Mouse (Mus musculus) CH12F3 (cell line): ENCODE results near the gene Alkbh7.

Experiments used
- in situ Hi-C: fragments of 300-500 bp; cut with MboI; formaldehyde crosslinking; loops from 2 replicates; pipeline ENCODE4 v1.14.3; 2020; ENCODE audit warnings: low sequenced_read_pairs

Alkbh7 gene

DNA sequence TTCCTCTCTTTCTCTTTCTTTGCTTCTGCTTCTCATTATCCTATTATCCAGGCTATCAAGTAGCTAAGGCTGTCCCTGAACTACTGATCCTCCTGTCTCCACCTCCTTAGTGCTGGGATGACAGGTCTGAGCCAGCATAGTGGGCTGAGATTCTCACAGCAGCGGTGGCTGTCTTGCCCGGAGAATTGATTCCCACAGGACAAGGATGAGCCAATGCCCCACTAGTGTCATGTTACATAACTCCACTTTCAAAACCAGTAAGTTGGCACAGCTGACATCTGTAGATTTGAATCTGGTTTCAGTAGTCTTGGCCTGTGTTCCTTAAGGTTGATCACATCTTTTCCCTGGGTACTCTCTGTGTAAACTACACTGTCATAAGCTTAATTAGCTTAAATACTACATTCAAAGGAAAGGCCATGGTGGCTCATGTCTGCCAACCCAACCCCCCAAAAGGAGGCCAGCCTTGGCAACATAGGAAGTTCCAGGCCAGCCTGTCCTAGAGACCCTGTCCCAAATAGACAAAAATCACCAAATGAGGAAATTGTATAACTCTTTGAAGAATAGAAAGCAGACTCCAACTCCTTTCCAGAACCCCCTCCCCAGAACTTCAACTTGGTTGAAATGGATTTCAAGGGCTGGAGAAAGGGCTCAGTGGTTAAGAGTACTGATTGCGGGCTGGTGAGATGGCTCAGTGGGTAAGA, 10.9 kb upstream of the Alkbh7 start:
- in situ Hi-C loops, result no loop called here

DNA sequence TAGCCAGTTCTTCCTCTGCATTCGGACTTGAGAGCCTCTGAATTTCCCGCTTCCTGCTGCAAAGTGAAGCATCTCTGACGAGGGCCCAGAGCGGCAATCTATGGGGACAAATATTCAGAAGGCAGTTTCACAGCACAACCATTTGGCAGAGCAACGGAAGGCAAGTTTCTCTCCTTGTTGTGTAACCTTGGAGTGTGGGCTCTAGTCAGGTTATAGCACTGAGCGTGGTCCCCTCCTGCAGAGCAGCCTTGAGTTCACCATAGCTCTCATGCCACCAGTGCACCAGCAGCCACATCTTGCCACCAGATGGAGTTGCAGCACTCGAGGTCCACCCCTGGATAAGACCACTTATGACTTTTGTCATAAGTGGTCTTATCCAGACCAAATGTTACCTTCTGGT, 8.7 kb upstream of the Alkbh7 start:
- in situ Hi-C loops, result no loop called here

DNA sequence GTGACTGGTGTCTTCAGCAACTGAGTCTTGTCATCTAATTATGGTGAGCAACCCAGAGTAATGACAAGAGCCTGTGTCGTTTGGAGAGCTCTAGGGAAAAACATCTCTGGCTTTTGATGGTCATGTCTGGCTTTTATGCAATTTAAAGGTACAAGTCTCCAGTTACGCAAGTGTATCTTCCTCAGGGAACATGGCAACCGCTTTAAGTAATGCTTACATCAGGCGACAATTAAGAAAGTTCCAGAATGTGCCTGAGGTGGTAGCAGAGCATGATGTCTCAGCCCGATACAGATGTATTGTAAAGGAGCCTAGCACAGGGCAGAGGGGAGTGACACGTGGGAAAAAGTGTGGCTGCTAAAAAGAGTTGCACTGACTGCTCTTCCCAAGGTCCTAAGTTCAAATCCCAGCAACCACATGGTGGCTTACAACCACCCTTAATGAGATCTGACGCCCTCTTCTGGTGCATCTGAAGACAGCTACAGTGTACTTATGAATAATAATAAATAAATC, 8.2 kb upstream of the Alkbh7 start:
- in situ Hi-C loops, result no loop called here

DNA sequence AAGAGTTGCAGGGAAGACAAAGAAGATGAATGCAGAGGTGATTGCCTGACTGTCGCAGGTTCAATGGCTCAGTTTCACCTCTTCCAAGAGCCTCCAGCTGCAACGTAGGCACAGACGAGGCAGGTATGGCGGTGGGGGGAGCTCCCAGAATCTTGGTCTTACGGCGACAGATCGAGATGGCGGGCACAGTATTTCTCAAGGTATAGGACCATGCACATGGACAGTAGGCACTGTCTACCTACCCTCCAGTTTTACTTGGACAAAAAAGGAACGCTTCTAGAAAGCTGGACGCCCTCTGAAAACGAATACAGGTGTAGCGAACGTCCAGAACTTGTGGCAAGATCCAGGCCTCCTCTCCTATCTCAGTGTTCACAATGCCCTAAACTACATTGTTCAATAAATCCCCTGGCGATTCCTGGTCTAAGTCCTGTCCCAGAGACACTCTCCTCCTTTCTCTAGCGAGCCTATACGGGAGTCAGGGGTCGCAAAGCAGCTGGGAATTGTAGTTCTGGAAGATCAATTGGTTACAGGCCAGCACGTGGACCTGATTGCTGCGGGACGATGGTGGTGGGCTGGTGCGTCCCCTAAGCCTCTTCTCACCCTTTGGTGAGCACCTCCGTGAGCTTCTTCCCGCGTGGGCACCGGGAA, 7.5 kb upstream of the Alkbh7 start:
- in situ Hi-C loops, result no loop called here

DNA sequence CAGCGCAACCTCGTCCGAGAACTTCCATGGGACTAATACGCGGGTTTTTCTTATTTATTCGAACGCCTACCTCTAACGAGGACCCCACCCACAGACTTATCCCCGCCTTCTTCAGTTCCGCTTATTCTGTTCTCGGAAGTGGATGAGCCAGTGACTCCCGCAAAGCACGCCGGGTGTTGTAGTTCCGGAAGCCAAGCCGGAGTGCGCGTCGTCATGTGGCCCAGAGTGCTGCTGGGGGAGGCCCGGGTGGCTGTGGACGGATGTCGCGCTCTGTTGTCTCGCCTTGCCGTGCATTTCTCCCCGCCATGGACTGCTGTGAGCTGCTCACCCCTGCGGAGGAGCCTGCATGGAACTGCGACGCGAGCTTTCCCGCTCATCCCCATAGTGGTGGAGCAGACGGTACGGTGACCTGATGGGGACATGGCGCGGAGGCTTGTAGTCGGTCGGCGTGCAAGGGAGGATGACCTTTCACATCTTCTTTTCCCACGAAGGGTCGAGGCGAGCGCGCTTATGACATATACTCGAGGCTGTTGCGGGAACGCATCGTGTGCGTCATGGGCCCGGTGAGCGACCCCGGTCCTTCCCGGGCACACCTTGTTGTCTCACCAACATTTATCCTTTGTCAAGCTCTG, 6.9 kb upstream of the Alkbh7 start, which contains the start of gene Clpp:
Gene Clpp (plus strand): TSS at position 191 of the 632 bp plus-strand sequence.
- in situ Hi-C loops, result no loop called here

DNA sequence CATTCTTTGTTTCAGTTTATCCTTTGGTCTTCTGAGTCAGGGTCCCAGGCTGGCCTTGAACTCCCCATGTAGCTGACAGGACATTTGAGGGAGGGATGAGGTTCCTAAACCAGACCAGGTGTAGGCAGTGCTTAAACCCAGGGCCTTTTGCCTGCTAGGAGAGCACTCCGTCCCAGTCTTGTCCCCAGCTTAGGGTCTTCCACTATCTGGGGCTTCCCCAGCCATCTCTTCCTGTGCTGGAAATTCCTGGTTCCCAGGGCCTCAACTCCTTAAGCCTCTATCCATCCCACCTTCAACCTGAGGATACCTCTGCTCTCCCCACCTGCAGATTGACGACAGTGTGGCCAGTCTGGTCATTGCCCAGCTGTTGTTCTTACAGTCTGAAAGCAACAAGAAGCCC, 6.2 kb upstream of the Alkbh7 start:
- in situ Hi-C loops, result no loop called here

DNA sequence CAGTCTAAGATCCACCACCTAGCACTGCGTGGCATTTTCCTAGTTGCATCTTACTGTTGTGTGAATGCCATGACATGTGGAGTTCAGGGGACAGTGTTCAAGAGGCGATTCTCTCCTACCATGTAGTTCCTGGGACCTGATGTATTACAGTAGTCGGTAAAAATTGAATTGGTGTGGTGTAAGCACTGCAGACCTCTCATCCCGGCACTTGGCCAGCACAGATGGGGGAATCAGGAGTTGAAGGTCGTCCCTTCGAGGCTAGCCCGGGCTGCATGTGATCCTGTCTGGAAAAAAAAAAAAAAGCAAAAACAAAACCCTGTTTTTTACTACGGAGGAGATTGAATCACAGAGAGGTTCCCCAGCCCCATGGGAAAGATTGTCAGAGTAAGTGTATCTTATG, 2.1 kb upstream of the Alkbh7 start:
- in situ Hi-C loops, result no loop called here

DNA sequence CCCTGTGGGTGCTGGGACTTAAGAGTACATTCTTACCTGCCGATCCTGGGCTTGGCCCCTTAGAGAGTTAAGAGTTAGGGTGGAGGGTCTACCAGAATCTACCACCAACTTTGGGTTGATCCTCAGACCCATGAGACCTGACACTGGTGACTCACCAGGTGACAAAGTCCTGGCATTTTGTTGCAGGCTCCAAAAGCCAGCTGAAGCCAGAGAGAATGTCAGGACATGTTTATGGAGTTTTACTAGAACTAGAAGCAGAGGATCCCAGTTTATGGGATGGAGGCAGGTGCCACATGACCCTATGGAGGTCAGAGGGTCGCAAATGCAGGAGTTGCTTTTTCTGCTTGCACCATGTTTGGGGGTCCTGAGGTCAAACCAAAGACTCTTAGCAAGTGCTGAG, 633 bp upstream of the Alkbh7 start:
- in situ Hi-C loops, result no loop called here

DNA sequence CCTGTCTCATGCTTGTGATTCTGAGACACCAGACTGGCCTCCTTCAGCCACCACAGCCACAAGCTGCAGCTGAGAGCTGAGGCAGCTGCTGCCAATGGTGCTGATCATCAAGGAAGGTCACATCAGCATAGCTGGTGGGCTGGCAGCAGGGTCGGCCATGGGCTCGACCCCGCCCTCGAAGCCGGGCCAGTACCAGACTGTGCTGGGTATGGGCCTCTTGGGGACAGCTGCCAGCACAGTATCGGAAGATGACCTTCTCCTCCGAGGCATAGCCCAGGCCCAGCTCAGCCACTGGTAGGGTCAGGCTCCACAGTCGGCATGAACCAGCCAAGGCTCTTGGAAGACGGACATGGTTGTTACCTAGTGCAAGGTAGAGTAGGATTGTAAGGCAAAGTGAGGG, 2.3 kb downstream of the Alkbh7 start:
- in situ Hi-C loops, result no loop called here

DNA sequence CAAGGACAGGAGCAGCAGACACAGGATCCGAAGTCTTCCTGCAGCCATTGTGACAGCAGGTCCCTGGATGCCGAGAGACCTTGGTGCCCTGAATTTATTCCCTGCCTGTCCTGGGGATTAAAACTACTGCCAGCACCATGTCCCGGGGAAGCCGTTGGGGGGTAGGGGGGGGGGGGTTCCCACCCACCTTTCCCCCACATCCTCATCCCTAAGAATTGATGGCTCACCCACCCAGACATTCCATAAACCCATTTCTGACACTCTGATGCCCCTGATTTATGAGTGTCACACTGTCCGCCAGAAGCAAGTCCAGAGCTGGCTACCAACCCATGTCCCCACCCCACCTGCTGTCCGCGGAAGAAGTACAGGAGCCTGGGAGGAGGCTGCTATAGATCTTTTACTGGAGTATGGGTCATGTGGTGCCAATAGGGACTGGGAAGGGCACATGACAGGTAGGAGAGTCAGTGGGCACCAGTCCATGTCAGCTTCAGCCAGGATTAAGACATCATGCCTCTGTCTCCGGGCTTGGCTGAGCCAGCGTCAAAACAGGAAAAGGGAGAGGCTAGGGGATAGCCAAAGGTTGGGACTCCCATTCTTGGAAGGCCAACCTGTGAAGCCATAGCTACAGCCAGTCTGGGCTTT, 3.0 kb downstream of the Alkbh7 start, which contains the start of gene Pspn:
Gene Pspn (minus strand): TSS at position 51 of the 642 bp plus-strand sequence.
- in situ Hi-C loops, result no loop called here

DNA sequence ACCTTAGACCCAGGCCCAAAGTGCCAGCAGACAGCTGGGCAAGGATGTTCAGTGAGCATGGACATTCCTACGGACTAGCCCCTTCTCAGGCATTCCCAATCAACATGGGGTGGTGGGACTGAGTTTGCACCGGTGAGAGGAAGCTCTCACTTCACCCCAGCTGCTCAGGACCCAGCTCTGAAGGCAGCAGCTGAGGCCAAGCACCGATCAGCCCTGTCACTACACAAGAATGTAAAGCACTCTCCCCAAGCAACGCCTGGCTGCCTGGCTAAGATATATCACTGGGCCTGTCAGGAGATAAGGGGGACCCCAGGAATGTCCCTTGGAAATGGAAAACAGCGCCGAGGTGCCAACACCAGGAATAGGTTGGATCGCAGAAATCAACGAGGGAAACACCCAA, 4.1 kb downstream of the Alkbh7 start:
- in situ Hi-C loops, result no loop called here

DNA sequence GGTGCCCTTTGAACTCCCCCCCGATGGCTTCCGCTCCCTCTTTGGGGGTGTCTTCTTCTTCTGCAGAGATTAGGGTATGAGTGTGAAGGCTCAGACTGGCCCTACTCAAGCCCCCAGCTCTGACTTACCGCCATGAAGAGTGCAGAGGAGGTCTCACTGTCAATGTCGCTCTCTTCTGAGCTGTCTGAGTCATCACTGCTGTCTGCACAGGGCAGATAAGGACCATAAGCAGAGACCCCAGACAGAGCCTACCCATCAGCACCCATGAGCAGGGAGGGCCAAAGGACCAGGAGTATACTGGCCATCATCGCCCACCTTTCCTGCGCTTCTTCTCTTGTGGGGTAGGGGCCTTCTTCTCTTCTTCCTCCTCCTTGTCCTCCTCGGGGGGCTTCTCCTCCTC, 6.9 kb downstream of the Alkbh7 start:
- in situ Hi-C loops, result no loop called here

DNA sequence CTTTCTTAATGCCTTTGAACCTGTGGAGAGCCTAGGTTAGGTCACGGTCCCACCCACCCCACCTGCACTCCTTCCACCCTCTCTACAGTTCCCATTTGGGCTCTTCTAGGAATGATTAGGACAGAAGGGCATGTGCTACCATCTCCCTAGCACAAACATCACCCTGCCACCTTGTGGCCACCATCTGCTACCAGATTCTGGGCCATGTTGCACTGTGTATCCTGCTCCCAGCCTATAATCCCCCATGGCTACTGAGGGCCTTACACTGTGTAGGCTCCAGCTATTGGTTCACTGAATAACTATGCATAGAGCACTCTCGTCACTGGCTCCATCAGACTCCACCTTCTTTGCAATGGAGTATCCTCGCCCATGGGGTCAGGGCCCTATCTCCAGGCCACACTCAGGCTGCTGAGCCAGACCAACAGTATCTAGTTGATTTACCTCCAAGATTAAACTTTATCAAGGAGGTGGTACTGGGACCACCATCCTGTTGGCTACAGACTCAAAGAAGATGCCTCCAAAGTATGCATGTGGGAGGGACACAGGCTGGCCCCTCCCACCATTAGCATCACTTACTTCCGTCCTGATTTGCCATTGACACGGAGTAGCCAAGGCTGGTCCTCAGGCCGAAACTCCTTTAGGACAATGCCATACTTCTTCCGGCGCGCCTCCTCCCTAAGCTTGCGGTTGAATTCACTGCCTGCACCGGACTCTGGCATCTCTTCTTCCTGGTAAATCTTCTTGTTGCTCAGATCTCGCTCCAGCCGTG, 10.2 kb downstream of the Alkbh7 start:
- in situ Hi-C loops, result no loop called here

DNA sequence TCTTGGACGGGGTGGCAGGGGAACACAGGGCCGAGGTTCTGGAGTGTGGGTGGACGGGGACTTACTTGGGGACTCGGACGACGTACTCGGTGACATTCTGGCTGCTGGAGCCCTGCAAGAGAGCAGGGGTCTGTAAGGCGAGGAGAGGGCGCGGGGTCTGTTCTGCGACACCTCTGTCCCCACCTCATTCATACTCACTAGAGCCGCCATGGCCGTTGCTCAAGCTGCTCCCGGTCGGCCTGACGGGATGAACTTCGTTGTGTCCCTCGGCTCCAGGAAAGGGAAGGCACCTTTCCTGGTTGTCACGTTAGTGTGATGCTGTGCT, 13.7 kb downstream of the Alkbh7 start:
- in situ Hi-C loops, result no loop called here

DNA sequence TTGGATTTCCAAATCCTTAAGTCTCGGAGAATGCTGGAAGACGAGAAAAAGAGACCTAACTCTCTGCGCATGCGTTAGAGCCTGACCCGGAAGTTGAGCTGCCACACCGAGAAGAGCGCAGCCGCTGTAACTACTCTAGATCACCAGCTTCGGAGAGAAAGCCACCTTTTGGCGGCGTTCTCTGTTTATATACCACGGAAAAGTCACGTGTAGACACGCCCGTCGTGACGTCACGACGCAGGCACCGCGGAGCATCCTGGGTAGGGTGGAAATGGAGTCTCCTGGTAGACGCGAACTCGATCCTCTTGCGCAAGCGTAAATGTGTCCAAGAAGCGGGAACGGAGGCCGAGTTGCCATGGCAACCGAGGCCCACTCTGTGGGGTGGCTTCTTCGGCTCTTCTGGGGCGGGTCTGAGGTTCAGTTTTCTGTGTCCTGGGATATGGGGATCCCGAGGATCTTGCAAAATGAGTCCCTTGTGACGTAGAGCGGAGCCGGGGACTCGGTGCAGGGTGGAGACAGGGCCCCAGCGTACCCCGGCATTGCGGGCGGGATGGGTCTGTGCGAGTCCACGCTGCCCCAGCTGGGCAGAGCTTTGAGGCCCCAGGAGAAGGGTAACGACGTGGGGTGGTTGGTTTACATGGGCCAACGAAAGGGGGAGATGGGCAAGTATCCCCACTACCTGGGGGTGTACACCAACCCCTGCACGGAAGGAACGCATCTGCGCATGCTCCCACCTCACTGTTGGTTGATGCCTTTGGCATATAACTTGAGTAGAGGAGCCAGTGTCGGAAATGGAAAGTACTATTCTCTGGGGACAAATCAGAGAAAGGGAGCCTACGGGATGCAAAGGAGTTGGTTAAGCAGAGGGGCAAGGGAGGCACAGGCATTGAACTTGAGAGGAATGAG, 14.3 kb downstream of the Alkbh7 start, which contains the start of the genes Gtf2f1 and Gm17949:
Gene Gtf2f1 (minus strand): TSS at position 53 of the 906 bp plus-strand sequence.
Gene Gm17949 (plus strand): TSS at position 234 of the 906 bp plus-strand sequence.
- in situ Hi-C loops, result no loop called here

DNA sequence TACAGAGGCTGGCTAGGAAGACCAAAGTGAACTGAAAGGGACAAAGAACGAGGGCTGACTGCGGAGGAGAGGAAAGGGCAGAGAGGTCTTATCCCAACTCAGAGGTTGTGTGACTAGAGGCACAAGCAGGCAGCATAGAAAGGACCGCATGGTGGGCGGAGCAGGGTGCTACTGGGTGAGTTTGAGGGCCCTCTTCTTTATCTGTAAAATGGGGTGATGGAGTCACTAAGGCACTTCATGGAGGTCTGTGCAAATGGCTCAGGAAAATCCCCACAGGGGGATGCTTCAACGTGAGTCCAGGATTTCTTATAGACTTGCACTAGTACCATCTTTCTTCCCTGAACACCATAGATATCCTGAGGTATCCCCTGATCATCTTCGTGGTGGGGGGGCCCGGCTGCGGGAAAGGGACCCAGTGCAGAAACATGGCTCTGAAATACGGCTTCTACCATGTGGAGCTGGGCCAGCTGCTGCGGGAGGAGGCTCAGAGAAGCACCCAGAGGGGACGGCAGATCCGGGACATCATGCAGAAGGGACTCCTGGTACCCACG, 15.2 kb downstream of the Alkbh7 start:
- in situ Hi-C loops, result no loop called here

DNA sequence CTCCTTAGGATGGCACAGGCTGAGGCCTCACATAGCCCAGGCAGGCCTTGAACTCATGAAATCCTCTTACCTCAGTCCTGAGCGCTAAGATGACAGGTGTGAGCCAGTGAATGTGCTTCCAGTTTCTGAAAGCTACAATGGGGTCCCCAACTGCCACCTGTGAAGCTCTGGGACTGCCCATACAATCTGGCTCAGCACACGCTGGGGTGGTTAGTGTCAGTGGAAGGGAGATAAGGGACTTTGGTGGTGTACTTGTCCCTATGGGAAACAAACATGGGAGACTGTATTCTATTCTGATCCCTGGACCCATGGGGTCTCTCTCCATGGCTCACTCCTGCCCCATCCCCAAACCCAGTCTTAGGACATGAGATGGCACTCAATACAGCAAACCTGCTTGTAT, 22.6 kb downstream of the Alkbh7 start:
- in situ Hi-C loops, result no loop called here

DNA sequence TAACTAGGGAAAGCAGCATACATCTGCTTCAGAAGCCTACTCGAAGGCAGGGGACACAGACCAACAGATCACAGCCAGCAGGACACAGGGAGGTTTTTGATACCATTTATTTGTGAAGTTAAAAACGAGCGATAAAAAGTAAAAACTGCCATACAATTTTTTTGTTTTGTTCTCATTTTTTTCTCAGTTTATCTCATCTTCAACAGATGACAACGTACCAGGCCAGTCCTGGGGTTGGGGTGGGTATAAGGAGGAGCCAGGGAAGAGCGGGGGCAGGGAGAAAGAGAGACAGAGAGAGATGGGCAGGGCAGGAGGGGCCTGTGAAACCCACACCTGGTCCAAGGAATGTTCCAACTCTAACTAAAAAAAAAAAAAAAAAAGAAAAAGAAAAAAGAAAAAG, 23.8 kb downstream of the Alkbh7 start:
- in situ Hi-C loops, result no loop called here

DNA sequence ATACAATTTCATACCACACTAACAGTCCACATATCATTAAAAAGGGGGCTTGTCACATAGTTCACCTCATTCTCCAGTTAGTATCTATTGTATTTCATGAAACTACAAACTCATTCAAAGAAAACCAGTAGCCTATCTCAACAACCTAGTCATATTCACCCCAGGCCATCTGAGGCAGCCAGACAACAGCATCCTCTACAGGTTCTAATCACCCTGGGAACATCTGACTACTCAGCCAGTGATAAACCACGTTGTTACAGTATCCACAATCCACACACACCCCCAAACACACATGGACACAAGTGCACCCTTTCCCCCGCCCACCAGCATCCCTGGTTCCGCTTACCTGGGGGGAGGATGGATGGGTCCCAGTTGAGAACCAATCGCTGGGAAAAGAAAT, 30.3 kb downstream of the Alkbh7 start:
- in situ Hi-C loops, result no loop called here
